Mouse (Mus musculus) midbrain, embryonic 10.5 days (tissue): ENCODE results near the gene Igfbp2. TPM values are rescaled to one million over a fixed set of nuclear protein-coding genes. Genes with fewer than 3 reads are reported as not detected.
A peak's percentile ranks its signal among the peaks of the same experiment; 100 is the strongest.

Source experiments
- DNase-seq: peaks from one replicate; pipeline ENCODE4 v3.0.0-alpha.2; 2017; ENCODE audit warnings: low spot score
- H3K27ac ChIP-seq: fragments of 300-500 bp; sonication (generic); replicated peaks from 2 replicates; pipeline ENCODE4 v1.5.1; 2016; ENCODE audit warnings: mild to moderate bottlenecking
- H3K27me3 ChIP-seq: fragments of 300-500 bp; sonication (generic); 2 replicates; pipeline ENCODE4 v1.6.1; 2016; ENCODE audit warnings: low read depth, mild to moderate bottlenecking; ENCODE audit not compliant: poor library complexity, severe bottlenecking
- H3K36me3 ChIP-seq: fragments of 300-500 bp; sonication (generic); 2 replicates; pipeline ENCODE4 v1.6.1; 2016; ENCODE audit warnings: mild to moderate bottlenecking, moderate library complexity
- H3K4me1 ChIP-seq: fragments of 300-500 bp; sonication (generic); 2 replicates; pipeline ENCODE4 v1.6.1; 2016
- H3K4me3 ChIP-seq: fragments of 300-500 bp; sonication (generic); 2 replicates; pipeline ENCODE4 v1.5.1; 2016; ENCODE audit warnings: mild to moderate bottlenecking, moderate library complexity
- H3K9me3 ChIP-seq: fragments of 300-500 bp; sonication (generic); replicated peaks from 2 replicates; pipeline ENCODE4 v1.6.1; 2016; ENCODE audit warnings: mild to moderate bottlenecking
- WGBS: fragments of 180-500 bp; shearing (Covaris S2); methylation state at CpG from one replicate; pipeline ENCODE4 v1.1.7; 2016; 5-methylcytosine and 5-hydroxymethylcytosine counted together
- polyA plus RNA-seq: library from polyadenylated mRNA; unstranded; fragments of >200 nt; fragmentation: Nextera tagmentation; extraction: Ambion mirVana; gene quantifications from 2 replicates; pipeline ENCODE4 v1.2.1, GENCODE M21; 2016

Gene Igfbp2
- polyA plus RNA-seq, 1 experiment from 2014 or later: 600 TPM

DNA sequence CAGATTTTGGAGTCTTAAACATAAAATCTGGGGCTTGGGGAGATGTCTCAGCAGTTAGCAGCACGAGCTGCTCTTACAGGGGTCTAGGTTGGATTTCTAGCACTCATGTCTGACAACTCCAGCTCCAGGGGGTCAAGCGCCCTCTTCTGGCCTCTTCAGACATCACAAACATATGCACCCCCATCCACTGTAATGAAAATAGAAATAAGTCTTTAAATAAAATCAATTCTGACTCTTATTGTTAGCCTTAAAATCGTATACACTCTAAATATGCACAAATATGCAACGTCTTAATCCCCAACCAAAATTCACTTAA is 55.0 kb downstream of the Igfbp2 start:
- H3K4me3 ChIP-seq: no peak overlapping the region
- H3K27ac ChIP-seq: no peak overlapping the region
- H3K36me3 ChIP-seq: no peaks in the 10 kb centered on the region
- WGBS: 61% methylated on average over 4 of the region's 4 CpGs
- H3K4me1 ChIP-seq: peaks cover 38% of the 10 kb centered on the region
- DNase-seq: peak; percentile 15
- no peaks in the 10 kb centered on the region for H3K9me3 ChIP-seq
- H3K27me3 ChIP-seq: peaks cover 49% of the 10 kb centered on the region

DNA sequence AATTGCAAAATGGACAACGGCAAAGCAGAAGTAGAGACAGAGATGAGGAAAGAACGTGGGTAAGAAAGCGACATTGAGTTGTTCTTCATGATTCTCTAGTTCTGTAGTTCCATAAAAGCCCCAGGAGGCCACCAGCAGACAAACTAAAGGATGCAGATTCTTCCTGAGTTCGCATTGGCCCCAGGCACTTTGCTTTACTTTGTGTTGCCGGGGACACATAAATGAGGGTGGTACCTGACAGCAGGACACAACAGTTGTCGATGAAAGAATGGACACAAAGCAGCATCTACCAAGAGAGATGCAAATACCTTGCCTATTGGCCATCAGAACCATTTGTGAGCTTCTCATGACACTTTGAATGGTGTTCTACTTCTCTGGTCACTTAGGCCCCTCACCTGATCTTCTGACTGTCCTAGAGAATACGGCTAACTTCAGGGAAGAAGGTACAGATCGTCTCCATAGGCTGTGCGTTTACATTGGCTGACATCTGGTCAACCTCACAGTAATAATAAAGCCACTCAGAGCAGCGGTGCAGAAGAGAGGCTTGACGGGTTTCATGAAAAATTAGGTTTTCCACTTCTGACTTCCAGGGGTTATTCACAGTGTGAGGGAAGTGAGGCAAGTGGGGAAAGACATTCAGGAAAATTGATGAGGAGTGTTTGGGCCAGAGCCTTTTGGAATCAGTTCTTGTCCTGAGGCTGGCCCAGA is 61.0 kb downstream of the Igfbp2 start:
- no peak overlapping the region for H3K27ac ChIP-seq
- no peaks in the 10 kb centered on the region for H3K4me1 ChIP-seq
- 93% methylated on average over 11 of the region's 11 CpGs for WGBS
- no peaks in the 10 kb centered on the region for H3K27me3 ChIP-seq
- H3K9me3 ChIP-seq: no peaks in the 10 kb centered on the region
- no peak for DNase-seq
- no peaks in the 10 kb centered on the region for H3K36me3 ChIP-seq
- no peak overlapping the region for H3K4me3 ChIP-seq

DNA sequence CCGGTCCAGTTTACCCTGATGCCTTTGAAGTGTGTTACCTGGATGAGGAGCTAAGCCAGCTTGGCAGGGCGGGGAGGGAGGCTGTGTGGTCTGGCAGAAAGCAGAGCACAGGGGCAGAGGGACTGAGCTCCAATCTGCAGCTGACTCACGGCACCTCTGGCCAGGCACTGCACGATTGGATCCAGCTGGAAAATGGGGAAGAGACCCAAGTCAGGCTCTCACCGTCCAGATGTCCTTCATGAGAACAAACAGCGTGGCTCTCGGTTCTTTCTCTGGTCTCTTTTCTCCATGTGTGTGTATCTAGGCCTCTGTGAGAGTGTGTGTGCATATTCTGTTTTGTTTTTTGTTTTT is 61.5 kb downstream of the Igfbp2 start:
- H3K4me3 ChIP-seq: no peak overlapping the region
- H3K9me3 ChIP-seq: no peaks in the 10 kb centered on the region
- WGBS: 81% methylated on average over 7 of the region's 7 CpGs
- no peak for DNase-seq
- H3K4me1 ChIP-seq: no peaks in the 10 kb centered on the region
- H3K36me3 ChIP-seq: no peaks in the 10 kb centered on the region
- no peak overlapping the region for H3K27ac ChIP-seq
- no peaks in the 10 kb centered on the region for H3K27me3 ChIP-seq

DNA sequence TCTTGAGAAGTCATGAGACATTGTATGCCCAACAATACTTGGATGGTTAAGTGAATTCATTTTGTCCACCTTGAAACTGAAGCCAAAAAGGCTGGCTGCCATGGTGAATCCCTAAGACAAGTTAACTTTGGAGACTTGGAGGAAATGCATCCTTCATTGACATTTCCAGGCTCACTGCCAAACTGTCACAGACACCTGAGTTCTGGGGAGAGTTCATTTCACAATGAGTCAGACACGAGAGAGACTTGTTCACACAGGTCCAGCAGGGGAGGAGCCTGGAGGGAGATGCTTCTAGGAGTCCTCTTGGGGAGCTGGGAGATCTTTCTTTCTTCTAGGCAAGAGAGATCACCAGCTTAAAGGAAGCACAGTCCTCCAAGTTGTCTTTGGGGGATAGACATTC is 63.6 kb downstream of the Igfbp2 start:
- DNase-seq: no peak
- no peaks in the 10 kb centered on the region for H3K9me3 ChIP-seq

DNA sequence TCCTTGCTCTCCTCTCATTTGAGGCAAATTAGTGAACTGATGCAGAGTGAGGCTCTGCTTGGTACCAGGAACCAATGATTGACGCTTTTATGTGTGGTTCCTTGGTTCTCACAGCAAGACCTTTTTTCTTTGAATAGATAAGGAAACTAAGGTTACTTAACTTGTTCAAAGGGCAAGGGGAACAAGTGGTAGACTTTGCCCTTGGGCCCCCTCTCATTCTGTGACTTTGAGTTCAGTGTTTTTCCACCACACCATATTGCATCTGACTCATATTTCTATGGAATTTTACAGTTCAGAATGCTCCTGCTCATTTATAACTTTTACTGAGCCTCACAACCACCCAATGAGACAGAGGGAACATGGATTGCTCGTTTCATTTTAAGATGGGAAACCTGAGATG is 71.5 kb downstream of the Igfbp2 start:
- 77% methylated on average over 2 of the region's 2 CpGs for WGBS
- H3K4me1 ChIP-seq: no peaks in the 10 kb centered on the region

More for the DNA sequence above, 63.6 kb downstream of the Igfbp2 start:
- Histone ChIP-seq H3K27me3 (no peaks in the 10 kb centered on the region), H3K27ac (no peak overlapping the region), H3K4me1 (no peaks in the 10 kb centered on the region), H3K4me3 (no peak overlapping the region), H3K36me3 (no peaks in the 10 kb centered on the region)
- WGBS: 72% methylated on average over 1 of the region's 1 CpGs

More for the DNA sequence above, 71.5 kb downstream of the Igfbp2 start:
- no peaks in the 10 kb centered on the region for H3K36me3 ChIP-seq
- no peak for DNase-seq
- no peaks in the 10 kb centered on the region for H3K9me3 ChIP-seq
- no peak overlapping the region for H3K4me3 ChIP-seq
- H3K27ac ChIP-seq: no peak overlapping the region
- H3K27me3 ChIP-seq: no peaks in the 10 kb centered on the region

Other genes starting within 250 kb of the Igfbp2 start
- gene Smarcal1, start 241.3 kb upstream of the Igfbp2 start, polyA plus RNA-seq: 28.5 and 32.8 TPM in 2 replicates
- not detected in 2 replicates for gene Ankar, start 123.9 kb upstream of the Igfbp2 start, polyA plus RNA-seq
- gene Rpl37a, start 113.2 kb upstream of the Igfbp2 start, polyA plus RNA-seq: 1,262 and 1,429 TPM in 2 replicates
- 48.2 and 49.9 TPM in 2 replicates for gene Igfbp5, start 50.4 kb downstream of the Igfbp2 start, polyA plus RNA-seq
- gene Tnp1, start 191.4 kb downstream of the Igfbp2 start, polyA plus RNA-seq: not detected in 2 replicates